Mouse (Mus musculus) frontal cortex, postnatal 25 days (tissue): ENCODE results near the gene Hand2.

Experiments used
- DNase-seq, 2 experiments: peaks; one replicate each; pipeline ENCODE4 v3.0.0; 2022; ENCODE audit warnings: low spot score in 2 of 2

The Hand2 gene

DNA sequence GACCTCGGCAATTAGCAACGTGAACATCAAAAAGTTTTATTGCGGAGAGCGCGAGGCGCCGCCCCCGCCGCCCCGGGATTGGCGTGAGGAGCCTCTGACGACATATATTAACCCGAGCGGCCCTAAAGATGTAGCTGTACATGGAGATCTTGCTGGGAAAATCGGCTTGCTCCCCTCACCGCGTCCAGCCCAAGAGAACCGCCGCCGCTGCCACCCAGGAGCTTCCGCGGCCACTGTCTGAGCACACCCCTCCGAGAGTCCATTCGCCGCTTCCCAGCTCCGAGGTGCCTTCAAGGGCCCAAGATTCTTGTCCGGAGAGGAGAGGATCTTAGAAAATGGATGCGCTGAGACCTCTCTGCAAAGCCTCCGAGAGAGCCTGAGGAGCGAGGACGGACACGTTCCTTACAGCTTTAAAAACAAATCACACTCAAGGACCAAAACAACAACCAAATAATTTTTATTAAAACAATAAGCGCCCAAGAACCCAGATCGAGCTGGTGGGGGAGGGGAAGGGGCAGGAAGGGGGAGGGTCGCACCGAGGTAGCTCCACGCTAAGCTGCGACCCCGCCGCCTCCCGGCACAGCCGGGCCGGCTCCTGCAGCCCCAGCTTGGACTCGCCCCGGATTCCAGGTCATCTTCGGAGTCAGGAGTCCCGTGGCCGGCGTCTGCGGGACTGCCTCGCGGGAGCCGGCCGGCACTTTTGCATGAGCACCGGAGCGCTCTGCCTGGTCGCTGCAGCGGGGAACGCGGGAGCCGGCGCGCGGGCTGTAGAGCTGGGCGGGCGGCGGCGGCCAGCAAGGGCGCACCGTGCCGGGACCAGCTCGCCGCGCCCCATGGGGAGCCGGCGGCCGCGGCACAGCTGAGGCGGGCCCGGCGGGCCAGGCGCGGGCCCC lies at the start of gene Hand2:
Gene Hand2, plus strand, starts transcription at position 133 of the 893 bp plus-strand sequence.
- DNase-seq, result no peak

DNA sequence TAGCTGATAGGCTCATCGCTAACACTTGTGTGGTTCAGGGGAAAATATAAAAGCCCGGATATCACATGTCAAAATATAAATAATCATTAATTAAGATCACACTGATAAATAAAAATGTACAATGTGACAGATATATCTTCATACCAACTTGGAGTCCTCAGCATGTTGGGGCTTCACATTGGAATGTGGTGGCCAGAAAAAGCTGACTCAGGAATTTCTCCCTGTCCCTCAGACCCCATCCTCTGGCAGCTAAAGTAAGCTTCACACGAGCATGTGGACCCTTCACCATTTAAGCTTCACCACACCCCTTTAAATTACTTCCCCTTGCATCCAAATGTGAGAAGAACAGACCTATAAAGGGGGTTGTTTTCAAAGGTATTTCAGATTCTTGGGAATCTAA lies 47.7 kb upstream of the Hand2 start:
- no peak for DNase-seq

DNA sequence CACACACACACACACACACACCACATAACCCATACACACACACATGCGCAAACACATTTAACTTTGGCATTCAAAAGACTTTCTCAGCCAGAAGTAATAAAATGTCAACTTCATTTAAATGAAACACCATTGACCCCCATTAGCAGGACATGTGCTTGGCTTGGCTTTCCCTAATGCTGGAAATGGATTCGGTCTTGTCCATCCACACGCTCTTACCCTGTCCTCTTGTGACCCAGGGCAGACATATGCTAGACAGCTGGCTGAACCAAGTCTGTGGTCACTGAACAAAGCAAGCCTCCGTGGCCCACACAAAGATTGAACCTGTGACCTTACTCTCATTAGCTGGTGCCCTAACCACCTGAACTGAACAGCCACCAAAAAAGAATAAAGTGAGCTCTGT lies 27.3 kb upstream of the Hand2 start:
- DNase-seq, result no peak

DNA sequence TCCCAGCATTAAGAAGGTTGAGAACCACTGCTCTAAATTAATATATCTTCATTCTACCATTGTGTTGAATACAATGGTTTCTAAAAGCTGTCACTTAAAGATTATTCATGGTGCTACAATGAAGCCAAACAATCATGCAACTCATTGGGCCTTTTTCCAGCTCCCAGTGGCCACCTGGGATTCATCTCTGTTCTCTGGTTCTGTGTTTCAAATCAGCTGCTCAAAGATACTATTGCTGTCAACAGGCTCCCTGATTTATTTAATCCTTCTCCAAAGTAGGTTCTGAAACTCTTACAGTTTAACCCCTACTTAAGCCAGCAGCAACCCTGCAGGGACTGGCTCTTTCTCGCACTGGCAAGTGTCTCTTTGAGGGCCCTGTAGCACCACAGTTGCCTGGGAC lies 17.3 kb upstream of the Hand2 start:
- no peak for DNase-seq

DNA sequence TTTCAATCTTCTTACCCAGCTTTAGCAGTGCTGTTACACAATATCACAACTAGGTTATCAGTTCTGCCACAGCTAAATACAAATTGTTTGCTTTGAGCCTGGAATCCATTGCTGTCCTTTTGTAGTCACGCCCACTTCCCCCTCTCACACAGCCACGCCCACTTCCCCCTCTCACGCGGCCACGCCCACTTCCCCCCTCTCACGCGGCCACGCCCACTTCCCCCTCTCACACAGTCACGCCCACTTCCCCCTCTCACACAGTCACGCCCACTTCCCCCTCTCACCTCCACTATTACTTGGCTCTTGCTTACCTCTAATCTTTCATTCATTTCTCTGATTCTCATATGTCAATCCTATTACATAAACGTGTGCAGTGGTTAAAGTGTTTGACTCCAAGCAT lies 15.8 kb upstream of the Hand2 start:
- no peak for DNase-seq

DNA sequence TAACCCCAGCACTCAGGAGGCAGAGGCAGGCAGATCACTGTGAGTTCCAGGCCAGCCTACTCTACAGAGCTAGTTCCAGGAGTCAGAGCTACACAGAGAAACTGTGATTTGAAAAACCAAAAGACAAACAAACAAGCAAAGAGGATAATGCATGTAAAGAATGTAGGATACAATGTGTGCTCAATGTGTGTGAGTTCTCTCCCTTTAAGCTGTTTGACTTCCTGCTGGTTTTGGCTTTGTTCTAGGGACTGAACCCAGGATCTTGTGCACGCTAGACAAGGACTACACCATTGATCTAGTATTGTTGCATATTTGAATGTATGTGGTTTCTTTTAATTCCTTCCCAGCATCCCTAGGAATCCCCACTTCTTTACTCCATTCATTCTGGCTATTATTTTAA lies 14.3 kb upstream of the Hand2 start:
- DNase-seq, result no peak

GRCm38 (mm10) chr8:57309844-57310485 lies 10.8 kb upstream of the Hand2 start:
- no peak for DNase-seq

- no peak for DNase-seq
Observed at GRCm38 (mm10) chr8:57312031-57312981, 8.5 kb upstream of the Hand2 start.

DNA sequence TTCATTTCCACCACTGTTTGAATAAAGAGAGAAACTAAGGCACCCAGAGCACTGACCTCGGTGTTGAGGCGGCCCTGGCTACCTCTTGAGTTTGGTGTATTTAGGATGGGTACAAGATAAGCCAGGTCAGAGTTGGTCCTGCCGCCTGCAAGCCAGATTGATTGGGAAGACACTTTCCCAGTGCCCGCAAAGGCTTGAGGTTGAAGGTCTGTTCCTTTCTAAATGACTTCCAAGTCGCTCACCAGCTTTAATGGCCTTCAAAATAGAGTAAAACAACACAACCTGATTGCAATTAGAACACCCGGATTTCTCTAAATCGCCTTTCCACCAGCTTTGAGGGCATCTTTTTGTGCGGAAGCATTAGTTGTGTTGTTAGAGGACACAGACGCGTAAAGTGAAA lies 7.2 kb upstream of the Hand2 start:
- DNase-seq, result no peak

- DNase-seq, result no peak
Observed at GRCm38 (mm10) chr8:57314216-57314615, 6.6 kb upstream of the Hand2 start.

GRCm38 (mm10) chr8:57315471-57315870 lies 5.3 kb upstream of the Hand2 start:
- DNase-seq, result no peak

- DNase-seq, result no peak
Observed at GRCm38 (mm10) chr8:57317107-57317506, 3.7 kb upstream of the Hand2 start.

- no peak for DNase-seq
Observed at GRCm38 (mm10) chr8:57317890-57318480, 2.8 kb upstream of the Hand2 start.

DNA sequence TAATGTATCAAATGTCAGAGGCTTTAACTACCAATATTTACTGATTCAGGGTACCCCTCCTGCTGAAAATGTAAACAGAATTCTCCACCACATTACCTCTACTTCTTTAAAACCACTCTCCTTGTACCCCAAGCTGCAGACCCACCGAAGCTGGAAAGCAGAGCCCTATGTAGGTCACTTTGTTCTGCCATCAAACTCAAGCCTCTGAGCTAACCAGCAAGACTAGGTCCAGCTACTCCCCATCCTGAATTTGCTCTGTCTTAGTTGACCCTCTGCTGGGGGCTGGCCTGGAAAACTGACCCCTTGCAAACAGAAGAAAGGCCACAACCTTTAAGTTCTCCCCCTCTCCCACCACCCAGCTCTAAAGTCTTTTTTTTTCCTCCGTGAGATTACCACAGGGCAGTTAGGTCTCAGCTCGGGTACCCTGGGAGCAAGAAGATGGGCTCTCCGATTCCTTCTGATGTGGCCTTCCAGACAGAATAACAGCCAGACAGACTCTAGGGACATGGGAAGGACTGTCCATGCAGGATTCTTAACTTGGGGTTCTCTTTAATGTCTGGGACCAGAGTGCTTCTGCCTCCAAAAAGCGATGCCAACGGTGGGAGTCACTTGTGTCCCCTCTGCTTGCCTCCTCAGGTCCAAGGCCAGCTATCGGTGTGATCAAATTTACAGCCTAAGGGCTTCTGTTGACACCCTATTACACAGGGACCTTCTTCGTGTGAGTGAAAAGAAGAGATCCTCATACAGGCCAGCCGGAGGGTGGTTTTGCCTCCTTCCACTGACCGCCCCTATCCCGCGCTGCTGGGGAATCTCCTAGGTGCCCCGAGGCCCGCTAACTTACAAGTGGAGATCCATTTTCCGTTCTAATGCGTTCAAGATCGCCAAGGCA lies 1.4 kb upstream of the Hand2 start:
- DNase-seq, result no peak

DNA sequence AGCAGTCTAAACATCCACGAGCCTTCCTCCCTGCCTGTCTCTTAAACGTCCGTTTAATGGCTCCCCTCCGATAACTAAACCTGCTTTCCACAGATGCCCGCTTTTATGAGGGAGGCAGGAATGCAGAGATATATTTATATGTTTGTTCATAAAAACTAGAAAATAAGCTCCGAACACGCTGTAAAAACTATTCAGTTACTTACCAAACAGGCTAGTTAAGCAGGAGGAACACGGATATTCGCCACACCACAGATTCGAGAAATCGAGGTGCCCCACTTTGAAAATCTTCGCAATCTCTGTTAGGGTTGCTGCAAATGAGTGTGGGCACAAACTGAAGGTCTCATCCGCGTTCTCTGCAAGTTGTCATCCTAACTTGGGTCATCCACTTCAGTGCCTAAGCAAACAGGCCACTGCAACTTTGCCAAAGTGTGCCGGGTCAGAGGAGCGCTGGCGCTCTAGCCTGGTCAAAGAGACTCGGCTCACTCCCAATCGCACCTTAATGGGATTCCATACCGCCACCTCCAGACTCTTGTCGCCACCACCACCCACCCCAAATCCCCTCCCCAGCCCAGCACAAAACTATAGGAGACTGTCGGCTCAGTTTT lies 700 bp upstream of the Hand2 start:
- DNase-seq, result no peak

DNA sequence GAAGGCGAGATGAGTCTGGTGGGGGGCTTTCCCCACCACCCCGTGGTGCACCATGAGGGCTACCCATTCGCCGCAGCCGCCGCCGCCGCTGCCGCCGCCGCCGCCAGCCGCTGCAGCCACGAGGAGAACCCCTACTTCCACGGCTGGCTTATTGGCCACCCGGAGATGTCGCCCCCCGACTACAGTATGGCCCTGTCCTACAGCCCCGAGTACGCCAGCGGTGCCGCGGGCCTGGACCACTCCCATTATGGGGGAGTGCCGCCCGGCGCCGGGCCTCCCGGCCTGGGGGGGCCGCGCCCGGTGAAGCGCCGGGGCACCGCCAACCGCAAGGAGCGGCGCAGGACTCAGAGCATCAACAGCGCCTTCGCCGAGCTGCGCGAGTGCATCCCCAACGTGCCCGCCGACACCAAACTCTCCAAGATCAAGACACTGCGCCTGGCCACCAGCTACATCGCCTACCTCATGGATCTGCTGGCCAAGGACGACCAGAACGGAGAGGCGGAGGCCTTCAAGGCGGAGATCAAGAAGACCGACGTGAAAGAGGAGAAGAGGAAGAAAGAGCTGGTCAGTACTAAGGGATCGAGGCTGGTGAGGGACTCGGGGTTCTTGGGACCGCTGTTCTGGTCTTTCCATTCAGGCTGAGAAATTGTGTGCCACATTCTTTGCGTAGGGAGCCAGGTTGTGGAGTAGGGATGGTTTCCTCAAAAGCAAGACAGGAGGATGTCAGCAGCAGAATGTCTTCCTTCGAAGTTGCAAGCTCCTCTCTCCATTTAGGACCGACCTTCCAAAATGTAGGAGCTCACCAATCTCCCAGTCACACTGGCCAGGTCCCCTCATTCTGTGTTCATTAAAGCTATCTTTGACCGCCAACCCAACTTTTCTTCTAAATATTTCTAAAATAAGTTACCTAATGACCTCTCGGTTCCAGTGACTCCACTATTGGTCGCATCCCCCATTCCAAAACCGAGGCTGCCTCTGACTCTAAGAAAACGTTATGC lies 1.4 kb downstream of the Hand2 start:
- no peak for DNase-seq

GRCm38 (mm10) chr8:57322961-57323941 lies 2.5 kb downstream of the Hand2 start:
- no peak for DNase-seq

- DNase-seq, result no peak
Observed at GRCm38 (mm10) chr8:57324091-57324490, 3.3 kb downstream of the Hand2 start.
